Mouse (Mus musculus): ENCODE measurements around the gene E130218I03Rik. TPM values are rescaled to one million over a fixed set of nuclear protein-coding genes. Genes with fewer than 3 reads are reported as not detected.

E130218I03Rik gene
- polyA plus RNA-seq, 1 experiment from 2014 or later, result 0.21 TPM

DNA sequence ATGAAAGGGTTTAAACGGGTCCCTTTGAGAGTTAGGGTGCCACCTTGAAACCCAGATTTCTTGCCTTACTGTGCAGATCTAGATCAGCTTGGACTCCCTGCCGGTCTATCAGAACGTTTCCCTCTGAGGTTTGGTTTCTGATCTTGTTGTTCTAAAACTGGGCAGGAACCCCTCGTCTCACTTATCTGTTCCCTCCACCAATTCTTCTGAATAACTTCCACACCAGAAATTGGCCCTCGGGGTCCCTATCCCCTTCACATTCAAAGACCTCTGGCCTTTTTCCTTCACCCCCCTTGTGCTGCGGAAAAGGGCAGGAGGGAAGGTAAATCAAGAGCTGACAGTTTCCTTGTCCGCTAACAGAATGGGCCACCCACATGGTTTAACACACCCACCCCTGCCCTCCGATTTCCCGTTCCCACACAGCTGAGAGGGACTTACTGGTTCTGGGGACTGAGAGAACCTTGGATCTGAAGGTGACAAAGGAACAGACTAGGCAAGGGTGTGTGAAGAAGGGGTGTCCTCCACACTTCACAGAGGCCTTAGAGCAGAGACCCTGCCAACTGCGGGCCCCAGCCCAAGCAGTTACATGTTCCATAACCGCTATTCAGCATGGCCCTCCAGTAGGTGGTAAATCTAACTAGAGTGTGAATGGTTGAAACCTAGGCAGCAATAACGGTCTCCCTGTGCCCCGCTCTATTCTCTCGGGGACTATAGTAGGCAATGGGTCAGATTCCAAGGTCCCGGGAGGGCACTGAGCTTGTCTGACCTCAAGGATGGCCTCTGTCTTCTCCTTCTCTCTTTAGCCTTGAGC lies 9.7 kb downstream of the E130218I03Rik start:
- Histone ChIP-seq H3K9ac (ENCODE audit: low read length) (0 out of 2 replicates have a peak overlapping the region, but pooled peaks have one; percentile 23), H3K4me3 (ENCODE audit: low read depth, low read length) (peak overlapping the region; percentile 27), H3K27me3 (ENCODE audit: control insufficient read depth, insufficient read depth, low read length) (peaks cover 11% of the 10 kb centered on the region; the same call in 1 of the 2 replicates), H3K4me1 (replicated peaks; ENCODE audit: control insufficient read depth, insufficient read depth) (0 out of 2 replicates have a peak, but pooled peaks cover 2% of the 10 kb centered on the region), H3K27ac (replicated peaks) (peak overlapping the region; percentile 40; the same call in 1 of the 2 replicates), H3K9me3 (ENCODE audit: control insufficient read depth, low read length) (no peaks in the 10 kb centered on the region), H3K4me2 (replicated peaks; ENCODE audit: low read depth) (peak overlapping the region; percentile 37), H3K36me3 (ENCODE audit: control insufficient read depth, insufficient read depth, low read length) (no peaks in the 10 kb centered on the region)
- TF ChIP-seq CTCF (IDR thresholded peaks at IDR 0.05; ENCODE audit: low read depth), result no peak
- TF ChIP-seq EP300 (optimal IDR thresholded peaks at IDR 0.05), result no peak
- DNase-seq (ENCODE audit: low spot score) (no peak), ATAC-seq (ENCODE audit: low FRiP score, low TSS enrichment) (no peak)
- WGBS, result 34% methylated on average over 15 of the region's 15 CpGs

DNA sequence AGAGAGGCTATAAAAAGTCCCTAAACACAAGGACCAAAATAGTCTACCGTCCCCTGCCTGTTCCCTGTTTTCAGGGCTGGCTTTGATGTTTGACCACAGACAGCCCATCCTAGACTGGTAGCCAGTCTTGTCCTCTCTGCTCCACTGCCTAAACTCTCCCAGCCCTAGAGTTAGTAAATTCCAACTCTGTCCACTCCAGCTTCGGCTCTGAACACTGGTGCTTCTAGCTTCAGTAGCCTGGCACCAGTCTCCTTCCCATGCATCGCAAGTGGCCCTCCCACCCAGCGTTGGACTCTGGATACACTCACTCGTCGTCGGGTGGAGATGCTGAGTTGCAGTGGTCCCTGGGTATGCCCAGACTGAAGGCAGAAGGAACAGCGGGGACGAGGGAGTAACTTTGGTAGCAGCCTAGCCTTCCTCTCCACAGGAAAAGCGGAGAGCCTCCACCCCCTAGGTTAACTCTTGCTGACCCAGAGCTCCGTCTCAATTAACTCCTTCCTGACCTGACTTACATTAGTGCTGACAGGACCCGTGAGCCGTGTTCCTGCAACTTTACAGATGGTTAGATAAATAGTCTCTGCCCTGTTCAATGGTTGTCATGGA lies 10.4 kb downstream of the E130218I03Rik start, which contains the start of gene Grrp1:
Gene Grrp1, minus strand, starts transcription at position 385 of the 603 bp plus-strand sequence.
- peak within 1 kb of the TSS; percentile 40; the same call in 1 of the 2 replicates for H3K27ac ChIP-seq (replicated peaks)
- H3K4me2 ChIP-seq (replicated peaks; ENCODE audit: low read depth), result peak within 1 kb of the TSS; percentile 37
- 0 out of 2 replicates have a peak within 1 kb of the TSS, but pooled peaks have one; percentile 23 for H3K9ac ChIP-seq (ENCODE audit: low read length)
- 3% methylated on average over 13 of the region's 13 CpGs for WGBS
- peaks cover 11% of the 10 kb centered on the region; the same call in 1 of the 2 replicates for H3K27me3 ChIP-seq (ENCODE audit: control insufficient read depth, insufficient read depth, low read length)
- TF ChIP-seq CTCF (IDR thresholded peaks at IDR 0.05; ENCODE audit: low read depth) (no peak), EP300 (optimal IDR thresholded peaks at IDR 0.05) (no peak)
- peak within 1 kb of the TSS; percentile 27 for H3K4me3 ChIP-seq (ENCODE audit: low read depth, low read length)
- no peak for DNase-seq (ENCODE audit: low spot score)
- no peaks in the 10 kb centered on the region for H3K9me3 ChIP-seq (ENCODE audit: control insufficient read depth, low read length)
- no peaks in the 10 kb centered on the region for H3K36me3 ChIP-seq (ENCODE audit: control insufficient read depth, insufficient read depth, low read length)
- no peak for ATAC-seq (ENCODE audit: low FRiP score, low TSS enrichment)
- H3K4me1 ChIP-seq (replicated peaks; ENCODE audit: control insufficient read depth, insufficient read depth), result 0 out of 2 replicates have a peak, but pooled peaks cover 2% of the 10 kb centered on the region

- H3K9ac ChIP-seq (ENCODE audit: low read length), result no peak overlapping the region
- no peak overlapping the region for H3K4me2 ChIP-seq (replicated peaks; ENCODE audit: low read depth)
- no peaks in the 10 kb centered on the region for H3K9me3 ChIP-seq (ENCODE audit: control insufficient read depth, low read length)
- H3K4me3 ChIP-seq (ENCODE audit: low read depth, low read length), result no peak overlapping the region
- DNase-seq (ENCODE audit: low spot score) (no peak), ATAC-seq (ENCODE audit: low FRiP score, low TSS enrichment) (no peak)
- peaks cover 11% of the 10 kb centered on the region; the same call in 1 of the 2 replicates for H3K27me3 ChIP-seq (ENCODE audit: control insufficient read depth, insufficient read depth, low read length)
- no peak for TF ChIP-seq EP300 (optimal IDR thresholded peaks at IDR 0.05)
- no peak for TF ChIP-seq CTCF (IDR thresholded peaks at IDR 0.05; ENCODE audit: low read depth)
- no peaks in the 10 kb centered on the region for H3K36me3 ChIP-seq (ENCODE audit: control insufficient read depth, insufficient read depth, low read length)
- 52% methylated on average over 3 of the region's 3 CpGs for WGBS
- no peak overlapping the region for H3K27ac ChIP-seq (replicated peaks)
- H3K4me1 ChIP-seq (replicated peaks; ENCODE audit: control insufficient read depth, insufficient read depth), result 0 out of 2 replicates have a peak, but pooled peaks cover 2% of the 10 kb centered on the region
Observed at GRCm38 (mm10) chr4:134254835-134255234, 11.4 kb downstream of the E130218I03Rik start.

DNA sequence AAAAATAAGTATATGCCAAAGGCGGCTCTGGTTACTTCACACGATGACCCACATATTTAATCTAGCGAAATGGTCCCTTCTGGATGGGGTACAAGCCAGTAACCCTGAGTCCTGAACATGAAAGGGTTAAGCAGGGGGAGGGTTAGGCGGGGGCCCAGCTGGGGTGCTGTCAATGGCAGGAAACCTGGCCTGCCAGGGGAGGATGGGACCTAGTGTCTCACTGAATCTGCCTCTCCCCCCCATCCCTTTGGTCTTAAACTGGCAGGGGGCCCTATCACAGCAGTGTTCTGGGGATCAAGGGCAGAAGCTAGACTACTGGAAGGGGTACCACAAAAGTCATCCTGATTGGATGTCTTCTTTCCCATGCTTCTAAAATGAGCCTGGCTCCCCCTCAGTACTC lies 12.4 kb downstream of the E130218I03Rik start:
- no peak for TF ChIP-seq EP300 (optimal IDR thresholded peaks at IDR 0.05)
- TF ChIP-seq CTCF (IDR thresholded peaks at IDR 0.05; ENCODE audit: low read depth), result no peak
- H3K4me1 ChIP-seq (replicated peaks; ENCODE audit: control insufficient read depth, insufficient read depth), result 0 out of 2 replicates have a peak, but pooled peaks cover 2% of the 10 kb centered on the region
- H3K9ac ChIP-seq (ENCODE audit: low read length), result no peak overlapping the region
- H3K36me3 ChIP-seq (ENCODE audit: control insufficient read depth, insufficient read depth, low read length), result no peaks in the 10 kb centered on the region
- no peaks in the 10 kb centered on the region for H3K9me3 ChIP-seq (ENCODE audit: control insufficient read depth, low read length)
- ATAC-seq (ENCODE audit: low FRiP score, low TSS enrichment) (no peak), DNase-seq (ENCODE audit: low spot score) (no peak)
- H3K27ac ChIP-seq (replicated peaks), result 0 out of 2 replicates have a peak overlapping the region, but pooled peaks have one; percentile 14
- no peak overlapping the region for H3K4me3 ChIP-seq (ENCODE audit: low read depth, low read length)
- no peak overlapping the region for H3K4me2 ChIP-seq (replicated peaks; ENCODE audit: low read depth)
- peaks cover 7% of the 10 kb centered on the region; the same call in 1 of the 2 replicates for H3K27me3 ChIP-seq (ENCODE audit: control insufficient read depth, insufficient read depth, low read length)
- whole genome bisulfite sequencing, result 45% methylated on average over 4 of the region's 4 CpGs

DNA sequence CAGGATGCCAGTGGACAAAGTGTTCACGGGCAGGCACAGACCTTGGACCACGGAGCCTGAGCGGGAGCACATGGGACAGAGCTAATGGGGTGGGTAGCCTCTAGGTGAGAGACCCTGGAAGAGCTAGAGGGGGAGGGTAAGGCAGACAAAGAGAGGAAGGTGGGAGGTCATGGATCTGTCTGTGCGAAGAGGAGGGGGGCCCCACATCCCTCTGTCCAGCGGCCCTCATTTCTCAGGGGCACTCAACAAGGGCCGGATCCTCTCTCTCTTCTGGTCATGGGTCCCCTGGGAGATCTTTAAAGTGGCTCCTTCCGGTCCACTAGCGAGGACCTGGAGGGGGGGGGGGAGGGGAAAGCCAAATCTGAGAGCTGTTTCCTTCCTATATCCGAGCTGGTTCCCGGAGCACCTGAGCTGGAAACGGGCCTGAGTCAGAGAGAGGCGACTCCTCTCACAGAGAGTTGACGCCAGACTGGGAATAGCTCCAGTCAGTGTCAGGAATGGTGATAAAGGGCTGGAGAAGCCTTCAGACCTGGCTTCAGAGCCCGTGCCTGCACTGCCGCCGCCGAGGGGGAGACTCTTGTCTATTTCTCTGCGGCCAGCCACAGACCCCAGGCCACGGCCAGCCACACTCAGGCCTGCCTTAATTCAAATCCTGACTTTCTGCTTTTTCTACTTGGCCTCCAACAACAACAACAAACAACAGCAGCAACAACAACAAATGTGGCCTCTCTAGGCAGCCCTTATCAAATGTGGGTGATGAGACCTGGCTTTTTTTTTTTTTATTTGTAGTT lies 13.1 kb downstream of the E130218I03Rik start:
- H3K4me2 ChIP-seq (replicated peaks; ENCODE audit: low read depth), result no peak overlapping the region
- no peaks in the 10 kb centered on the region for H3K4me1 ChIP-seq (replicated peaks; ENCODE audit: control insufficient read depth, insufficient read depth)
- TF ChIP-seq EP300 (optimal IDR thresholded peaks at IDR 0.05), result no peak
- TF ChIP-seq CTCF (IDR thresholded peaks at IDR 0.05; ENCODE audit: low read depth), result no peak
- DNase-seq (ENCODE audit: low spot score) (no peak), ATAC-seq (ENCODE audit: low FRiP score, low TSS enrichment) (peak; percentile 36; the same call in 1 of the 2 replicates)
- no peaks in the 10 kb centered on the region for H3K36me3 ChIP-seq (ENCODE audit: control insufficient read depth, insufficient read depth, low read length)
- peak overlapping the region; percentile 31; the same call in 1 of the 2 replicates for H3K27ac ChIP-seq (replicated peaks)
- H3K4me3 ChIP-seq (ENCODE audit: low read depth, low read length), result no peak overlapping the region
- H3K9ac ChIP-seq (ENCODE audit: low read length), result no peak overlapping the region
- 34% methylated on average over 17 of the region's 19 CpGs for WGBS
- H3K27me3 ChIP-seq (ENCODE audit: control insufficient read depth, insufficient read depth, low read length), result peaks cover 7% of the 10 kb centered on the region; the same call in 1 of the 2 replicates
- no peaks in the 10 kb centered on the region for H3K9me3 ChIP-seq (ENCODE audit: control insufficient read depth, low read length)

Data from stomach, postnatal 0 days (tissue).